Mouse (Mus musculus) neural tube, embryonic 13.5 days (tissue): Measurements from ENCODE around the gene Slc22a23. TPM values are rescaled to one million over a fixed set of nuclear protein-coding genes. Genes with fewer than 3 reads are reported as not detected.
A peak's percentile ranks its signal among the peaks of the same experiment; 100 is the strongest.

Source experiments
- ATAC-seq: fragments of 200-750 bp; cut with Nextera tagmentation; 2 replicates; pipeline ENCODE4 v1.8.0; 2017; ENCODE audit warnings: low read depth, mild to moderate bottlenecking, moderate TSS enrichment, moderate library complexity
- H3K27ac ChIP-seq: fragments of 300-500 bp; sonication (generic); replicated peaks from 2 replicates; pipeline ENCODE4 v1.5.1; 2015; ENCODE audit warnings: moderate library complexity, mild to moderate bottlenecking, inconsistent platforms
- H3K27me3 ChIP-seq: fragments of 300-500 bp; sonication (generic); 2 replicates; pipeline ENCODE4 v1.6.1; 2015; ENCODE audit warnings: mild to moderate bottlenecking, inconsistent platforms
- H3K36me3 ChIP-seq: fragments of 300-500 bp; sonication (generic); 2 replicates; pipeline ENCODE4 v1.6.1; 2015; ENCODE audit warnings: mild to moderate bottlenecking, inconsistent platforms
- H3K4me1 ChIP-seq: fragments of 300-500 bp; sonication (generic); replicated peaks from 2 replicates; pipeline ENCODE4 v1.6.1; 2015; ENCODE audit warnings: inconsistent platforms
- H3K4me2 ChIP-seq: fragments of 300-500 bp; sonication (generic); 2 replicates; pipeline ENCODE4 v1.6.1; 2015; ENCODE audit warnings: inconsistent platforms, mild to moderate bottlenecking, moderate library complexity
- H3K4me3 ChIP-seq: fragments of 300-500 bp; sonication (generic); 2 replicates; pipeline ENCODE4 v1.5.1; 2015; ENCODE audit warnings: mild to moderate bottlenecking, inconsistent platforms
- H3K9ac ChIP-seq: fragments of 300-500 bp; sonication (generic); 2 replicates; pipeline ENCODE4 v1.6.1; 2015; ENCODE audit warnings: moderate library complexity, mild to moderate bottlenecking, inconsistent platforms
- H3K9me3 ChIP-seq: fragments of 300-500 bp; sonication (generic); 2 replicates; pipeline ENCODE4 v1.6.1; 2016; ENCODE audit warnings: inconsistent platforms
- WGBS: fragments of 180-500 bp; shearing (Covaris S2); methylation state at CpG from one replicate; pipeline ENCODE4 v1.1.7; 2015; 5-methylcytosine and 5-hydroxymethylcytosine counted together
- polyA plus RNA-seq: library from polyadenylated mRNA; unstranded; fragments of >200 nt; fragmentation: Nextera tagmentation; extraction: Ambion mirVana; gene quantifications from 2 replicates; pipeline ENCODE4 v1.2.1, GENCODE M21; 2015

The Slc22a23 gene
- polyA plus RNA-seq, 1 experiment from 2014 or later, result 13.4 TPM

GRCm38 (mm10) chr13:34272275-34273054, 72.5 kb downstream of the Slc22a23 start:
- Histone ChIP-seq H3K9me3 (no peaks in the 10 kb centered on the region), H3K4me2 (no peak overlapping the region), H3K27me3 (no peaks in the 10 kb centered on the region), H3K9ac (no peak overlapping the region), H3K4me1 (peaks cover 52% of the 10 kb centered on the region), H3K36me3 (peaks cover 10% of the 10 kb centered on the region), H3K27ac (peak overlapping the region; percentile 42; the same call in 1 of the 2 replicates), H3K4me3 (no peak overlapping the region)
- no peak for ATAC-seq
- 21% methylated on average over 8 of the region's 8 CpGs for WGBS

DNA sequence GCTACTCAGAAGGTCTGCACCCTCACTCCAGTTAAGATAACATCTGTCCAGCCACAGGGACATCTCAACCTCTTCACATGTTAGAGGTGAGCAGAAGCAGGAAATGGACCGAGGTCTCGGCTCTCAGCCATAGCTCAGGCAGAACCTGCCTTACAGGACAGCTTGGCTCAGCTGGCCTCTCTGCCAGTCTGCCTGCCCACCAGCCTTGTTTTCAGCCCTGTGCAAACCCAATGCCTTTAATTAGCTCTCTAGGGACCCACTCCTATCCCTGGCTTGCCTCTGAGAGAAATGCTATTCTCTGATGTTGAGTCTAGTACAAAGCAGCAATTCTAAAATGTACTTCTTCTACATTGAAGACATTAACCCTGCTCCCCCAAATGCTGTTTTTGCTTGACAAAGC, 73.3 kb downstream of the Slc22a23 start:
- WGBS, result 66% methylated on average over 2 of the region's 2 CpGs
- 0 out of 2 replicates have a peak, but pooled peaks have one; percentile 64 for ATAC-seq
- H3K27ac ChIP-seq, result peak overlapping the region; percentile 42

DNA sequence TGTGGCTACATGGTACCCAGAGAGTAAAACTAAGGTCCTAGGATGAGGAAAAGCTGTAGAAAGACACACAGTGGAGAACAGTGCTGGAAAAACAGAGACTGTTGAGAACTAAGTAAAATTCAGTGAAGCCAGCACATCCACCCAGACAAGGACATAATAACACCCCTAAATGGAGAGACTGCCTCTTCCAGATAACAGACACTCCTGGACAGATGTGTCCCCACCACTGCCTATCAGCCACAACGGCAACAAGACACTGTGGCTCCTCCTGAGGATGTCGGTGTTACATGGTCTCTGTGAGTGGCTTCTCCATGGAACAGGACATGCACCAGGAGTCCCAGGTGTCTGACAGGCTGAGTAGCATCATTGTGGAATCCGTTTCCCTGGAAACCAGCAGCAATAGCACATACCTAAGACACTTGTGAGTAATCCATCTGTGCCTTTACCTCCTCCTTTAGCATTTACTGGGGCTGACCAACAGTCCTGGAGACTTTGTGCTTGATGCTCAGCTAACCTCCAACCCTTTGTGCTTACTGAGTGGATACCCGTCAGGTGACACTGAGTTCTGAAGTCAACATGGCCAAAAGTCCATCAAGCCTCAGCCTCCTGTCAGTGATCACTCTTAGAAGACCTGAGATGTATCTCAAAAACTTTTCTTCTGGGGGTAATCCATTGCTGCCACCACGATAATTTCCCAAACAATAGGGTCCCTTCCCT, 73.9 kb downstream of the Slc22a23 start:
- H3K27me3 ChIP-seq, result no peaks in the 10 kb centered on the region
- no peaks in the 10 kb centered on the region for H3K9me3 ChIP-seq
- ATAC-seq, result no peak
- WGBS, result 85% methylated on average over 5 of the region's 5 CpGs
- peaks cover 58% of the 10 kb centered on the region for H3K4me1 ChIP-seq
- no peak overlapping the region for H3K4me2 ChIP-seq
- no peak overlapping the region for H3K9ac ChIP-seq
- peaks cover 3% of the 10 kb centered on the region; the same call in 1 of the 2 replicates for H3K36me3 ChIP-seq
- no peak overlapping the region for H3K4me3 ChIP-seq
- peak overlapping the region; percentile 42 for H3K27ac ChIP-seq

More for the DNA sequence above, 73.3 kb downstream of the Slc22a23 start:
- Histone ChIP-seq H3K9ac (no peak overlapping the region), H3K9me3 (no peaks in the 10 kb centered on the region), H3K27me3 (no peaks in the 10 kb centered on the region), H3K4me1 (peaks cover 58% of the 10 kb centered on the region), H3K4me3 (no peak overlapping the region), H3K4me2 (no peak overlapping the region), H3K36me3 (peaks cover 9% of the 10 kb centered on the region)

- WGBS, result 36% methylated on average over 2 of the region's 2 CpGs
- peaks cover 71% of the 10 kb centered on the region for H3K4me1 ChIP-seq
- peak overlapping the region; percentile 80 for H3K27ac ChIP-seq
Measured at GRCm38 (mm10) chr13:34269376-34269991, 75.5 kb downstream of the Slc22a23 start.

DNA sequence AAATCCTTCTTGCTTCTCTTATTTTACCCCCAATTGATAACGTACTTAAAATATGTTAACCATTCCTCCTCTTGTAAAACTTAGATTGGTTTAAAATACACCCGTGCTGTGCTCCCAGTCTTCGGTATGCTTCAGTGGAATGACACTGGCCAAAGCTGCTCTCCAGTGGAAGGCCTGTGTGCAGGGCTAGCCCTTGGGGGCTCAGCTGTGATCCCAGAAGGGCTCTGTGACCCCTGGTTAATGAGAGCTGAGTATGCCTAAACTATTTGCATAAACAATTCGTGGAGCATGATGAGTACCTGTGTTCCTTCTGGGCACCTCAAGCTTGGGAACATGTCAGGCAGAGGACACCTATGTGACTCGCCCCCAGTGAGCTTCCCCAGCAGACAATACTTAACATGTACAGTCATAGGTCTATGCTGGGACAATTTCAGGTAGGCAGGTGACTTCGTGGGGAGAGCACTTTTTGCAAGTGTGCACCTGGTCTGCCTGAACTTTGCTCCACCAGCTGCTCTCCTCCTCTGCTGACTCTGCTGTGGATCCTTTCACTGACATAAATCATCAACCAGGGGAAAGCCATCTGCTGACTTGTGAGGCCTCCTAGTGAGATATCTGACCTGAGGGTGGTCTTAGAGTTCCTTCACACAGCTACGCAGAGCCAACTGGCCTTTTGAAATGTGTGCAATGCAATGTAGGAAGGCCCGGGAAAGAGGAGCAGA, 77.9 kb downstream of the Slc22a23 start:
- 83% methylated on average over 8 of the region's 8 CpGs for WGBS

More at GRCm38 (mm10) chr13:34269376-34269991, 75.5 kb downstream of the Slc22a23 start:
- ATAC-seq, result peak; percentile 69
- H3K9ac ChIP-seq, result no peak overlapping the region
- H3K4me3 ChIP-seq, result no peak overlapping the region
- no peak overlapping the region for H3K4me2 ChIP-seq
- no peaks in the 10 kb centered on the region for H3K27me3 ChIP-seq
- H3K9me3 ChIP-seq, result no peaks in the 10 kb centered on the region
- no peaks in the 10 kb centered on the region for H3K36me3 ChIP-seq

DNA sequence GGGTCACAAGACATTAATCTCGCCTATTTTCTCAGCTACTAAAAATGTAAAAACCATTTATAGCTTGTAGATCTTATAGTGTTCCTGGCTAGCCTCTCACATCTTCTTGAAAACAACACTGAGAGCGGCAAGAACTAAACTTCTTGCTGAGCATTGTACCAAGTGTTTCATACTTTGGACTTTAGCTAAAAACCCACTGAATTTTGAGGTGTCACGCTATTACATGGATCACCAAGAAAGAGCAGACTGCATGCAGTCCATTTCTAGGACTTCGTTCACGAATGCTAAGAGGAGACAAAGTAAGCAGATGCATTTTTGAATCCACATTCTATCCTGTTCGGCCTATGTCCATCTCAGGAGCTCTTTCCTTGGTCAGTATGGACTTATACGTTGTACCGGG, 78.9 kb downstream of the Slc22a23 start:
- no peaks in the 10 kb centered on the region for H3K36me3 ChIP-seq
- H3K4me1 ChIP-seq, result peaks cover 48% of the 10 kb centered on the region
- no peaks in the 10 kb centered on the region for H3K9me3 ChIP-seq
- H3K9ac ChIP-seq, result no peak overlapping the region
- no peak overlapping the region for H3K27ac ChIP-seq
- ATAC-seq, result no peak
- 93% methylated on average over 8 of the region's 8 CpGs for WGBS
- H3K4me3 ChIP-seq, result no peak overlapping the region
- H3K4me2 ChIP-seq, result no peak overlapping the region
- no peaks in the 10 kb centered on the region for H3K27me3 ChIP-seq

More for the DNA sequence above, 77.9 kb downstream of the Slc22a23 start:
- Histone ChIP-seq H3K27me3 (no peaks in the 10 kb centered on the region), H3K9me3 (no peaks in the 10 kb centered on the region), H3K4me1 (peaks cover 58% of the 10 kb centered on the region), H3K9ac (no peak overlapping the region), H3K36me3 (no peaks in the 10 kb centered on the region), H3K4me3 (no peak overlapping the region), H3K27ac (no peak overlapping the region), H3K4me2 (no peak overlapping the region)
- ATAC-seq, result no peak

GRCm38 (mm10) chr13:34265576-34265975, 79.4 kb downstream of the Slc22a23 start:
- peaks cover 43% of the 10 kb centered on the region for H3K4me1 ChIP-seq
- no peak overlapping the region for H3K4me3 ChIP-seq
- H3K4me2 ChIP-seq, result no peak overlapping the region
- WGBS, result 81% methylated on average over 5 of the region's 5 CpGs
- H3K9me3 ChIP-seq, result no peaks in the 10 kb centered on the region
- no peak overlapping the region for H3K27ac ChIP-seq
- H3K36me3 ChIP-seq, result no peaks in the 10 kb centered on the region
- H3K9ac ChIP-seq, result no peak overlapping the region
- H3K27me3 ChIP-seq, result no peaks in the 10 kb centered on the region
- ATAC-seq, result no peak

- H3K9ac ChIP-seq, result no peak overlapping the region
Measured at GRCm38 (mm10) chr13:34265022-34265565, 79.9 kb downstream of the Slc22a23 start.

DNA sequence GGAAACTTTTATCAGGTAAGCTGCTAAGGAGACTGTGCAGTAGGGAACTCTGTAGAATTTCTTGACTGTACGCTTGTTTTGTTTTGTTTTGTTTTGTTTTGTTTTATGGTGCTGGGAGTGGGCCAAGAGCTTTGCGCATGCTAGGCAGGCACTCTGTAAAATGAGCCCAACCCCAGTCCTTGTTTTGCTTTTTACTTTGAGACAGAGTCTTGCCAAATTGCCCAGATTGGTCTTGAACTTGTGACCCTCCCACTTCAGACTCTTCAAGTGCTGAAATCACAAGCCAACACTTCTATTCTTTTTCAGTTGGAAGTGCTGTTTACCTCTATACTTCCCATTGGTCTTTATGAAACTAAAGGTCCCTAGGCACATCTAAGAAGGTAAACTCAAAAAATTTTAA, 80.5 kb downstream of the Slc22a23 start:
- no peak for ATAC-seq
- Histone ChIP-seq H3K4me2 (no peak overlapping the region), H3K4me1 (peaks cover 35% of the 10 kb centered on the region), H3K27ac (no peak overlapping the region), H3K9me3 (no peaks in the 10 kb centered on the region), H3K4me3 (no peak overlapping the region), H3K36me3 (no peaks in the 10 kb centered on the region), H3K27me3 (no peaks in the 10 kb centered on the region), H3K9ac (no peak overlapping the region)
- 80% methylated on average over 2 of the region's 2 CpGs for WGBS

More at GRCm38 (mm10) chr13:34265022-34265565, 79.9 kb downstream of the Slc22a23 start:
- H3K27ac ChIP-seq, result no peak overlapping the region
- WGBS, result 94% methylated on average over 3 of the region's 3 CpGs
- H3K4me2 ChIP-seq, result no peak overlapping the region
- no peak overlapping the region for H3K4me3 ChIP-seq
- H3K27me3 ChIP-seq, result no peaks in the 10 kb centered on the region
- H3K9me3 ChIP-seq, result no peaks in the 10 kb centered on the region
- ATAC-seq, result no peak
- no peaks in the 10 kb centered on the region for H3K36me3 ChIP-seq
- peaks cover 38% of the 10 kb centered on the region for H3K4me1 ChIP-seq

DNA sequence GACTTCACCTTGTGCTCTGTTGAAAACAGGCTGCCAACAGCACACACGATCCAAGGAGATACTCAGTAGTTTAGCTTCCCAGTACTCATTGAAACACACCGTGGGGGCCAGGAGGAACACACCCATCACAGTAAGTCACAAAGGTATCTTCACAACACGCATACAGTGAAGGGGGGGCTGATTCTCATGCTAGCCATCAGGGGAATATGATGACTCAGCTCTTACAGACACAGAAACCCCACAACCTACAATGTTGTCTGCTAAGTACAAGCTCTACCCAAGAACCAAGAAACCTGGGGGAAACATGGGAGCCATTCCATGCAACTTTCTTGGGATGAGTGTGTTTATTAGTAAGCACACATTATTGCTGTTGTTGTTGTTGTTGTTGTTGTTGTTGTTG, 86.2 kb downstream of the Slc22a23 start:
- Histone ChIP-seq H3K4me3 (no peak overlapping the region), H3K36me3 (no peaks in the 10 kb centered on the region), H3K9ac (no peak overlapping the region), H3K27me3 (no peaks in the 10 kb centered on the region), H3K27ac (no peak overlapping the region), H3K4me1 (peaks cover 12% of the 10 kb centered on the region), H3K4me2 (no peak overlapping the region), H3K9me3 (no peaks in the 10 kb centered on the region)
- WGBS, result 91% methylated on average over 3 of the region's 3 CpGs
- ATAC-seq, result no peak

GRCm38 (mm10) chr13:34257177-34257576, 87.8 kb downstream of the Slc22a23 start:
- no peak for ATAC-seq
- WGBS, result 82% methylated on average over 7 of the region's 7 CpGs

More at GRCm38 (mm10) chr13:34257177-34257576, 87.8 kb downstream of the Slc22a23 start:
- Histone ChIP-seq H3K4me3 (no peak overlapping the region), H3K4me1 (peaks cover 12% of the 10 kb centered on the region), H3K9me3 (no peaks in the 10 kb centered on the region), H3K36me3 (no peaks in the 10 kb centered on the region), H3K27ac (no peak overlapping the region), H3K4me2 (no peak overlapping the region), H3K27me3 (no peaks in the 10 kb centered on the region), H3K9ac (no peak overlapping the region)
